Mouse (Mus musculus) urinary bladder, postnatal 14 days (tissue): ENCODE results near the gene Rab11fip3.
A peak's percentile ranks its signal among the peaks of the same experiment; 100 is the strongest.

Experiments
- DNase-seq: peaks from one replicate; pipeline ENCODE4 v3.0.0; 2021; ENCODE audit warnings: low spot score

The Rab11fip3 gene

DNA sequence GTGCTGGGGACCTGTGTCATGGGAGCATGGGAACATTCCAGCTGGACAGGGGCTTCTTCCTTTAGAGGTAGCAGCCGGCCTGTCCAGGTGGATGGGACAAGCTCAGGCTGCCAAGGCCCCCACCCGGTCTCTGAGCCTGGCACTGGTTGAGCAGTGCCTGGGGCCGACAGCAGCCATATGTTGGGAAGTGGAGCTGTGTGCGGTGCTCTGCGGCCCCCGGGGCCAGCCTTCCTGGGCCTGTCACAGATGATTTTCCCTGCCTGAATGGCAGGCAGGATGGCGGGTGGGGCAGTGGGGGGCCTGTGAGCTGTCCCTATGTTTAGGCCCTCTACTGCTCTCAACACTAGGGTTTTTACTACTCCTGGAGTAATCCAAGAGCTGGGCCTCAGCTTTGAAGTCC, 113.2 kb downstream of the Rab11fip3 start:
- no peak for DNase-seq

- DNase-seq: no peak
Observed at GRCm38 (mm10) chr17:25955736-25956135, 113.6 kb downstream of the Rab11fip3 start.

- no peak for DNase-seq
Observed at GRCm38 (mm10) chr17:25954671-25955070, 114.7 kb downstream of the Rab11fip3 start.

DNA sequence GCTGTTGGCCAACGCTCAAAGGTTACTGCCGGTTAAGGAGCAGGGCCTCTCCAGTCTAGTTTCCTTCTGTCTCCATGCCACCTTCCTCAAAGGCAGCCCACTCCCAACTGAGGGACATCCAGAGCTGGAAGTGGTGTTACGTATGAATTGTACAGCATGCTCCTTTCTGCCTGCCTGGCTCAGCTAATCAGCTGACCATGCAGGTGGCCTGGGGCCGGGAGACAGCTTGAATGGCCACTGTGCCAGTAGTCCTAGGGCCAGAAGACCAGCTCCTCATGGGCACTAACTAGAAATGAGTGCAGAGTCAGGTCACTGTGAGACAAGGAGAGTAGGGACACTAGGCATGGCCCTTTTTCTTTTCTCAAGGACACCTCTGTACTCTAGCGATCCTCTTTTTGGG, 116.2 kb downstream of the Rab11fip3 start:
- no peak for DNase-seq

DNA sequence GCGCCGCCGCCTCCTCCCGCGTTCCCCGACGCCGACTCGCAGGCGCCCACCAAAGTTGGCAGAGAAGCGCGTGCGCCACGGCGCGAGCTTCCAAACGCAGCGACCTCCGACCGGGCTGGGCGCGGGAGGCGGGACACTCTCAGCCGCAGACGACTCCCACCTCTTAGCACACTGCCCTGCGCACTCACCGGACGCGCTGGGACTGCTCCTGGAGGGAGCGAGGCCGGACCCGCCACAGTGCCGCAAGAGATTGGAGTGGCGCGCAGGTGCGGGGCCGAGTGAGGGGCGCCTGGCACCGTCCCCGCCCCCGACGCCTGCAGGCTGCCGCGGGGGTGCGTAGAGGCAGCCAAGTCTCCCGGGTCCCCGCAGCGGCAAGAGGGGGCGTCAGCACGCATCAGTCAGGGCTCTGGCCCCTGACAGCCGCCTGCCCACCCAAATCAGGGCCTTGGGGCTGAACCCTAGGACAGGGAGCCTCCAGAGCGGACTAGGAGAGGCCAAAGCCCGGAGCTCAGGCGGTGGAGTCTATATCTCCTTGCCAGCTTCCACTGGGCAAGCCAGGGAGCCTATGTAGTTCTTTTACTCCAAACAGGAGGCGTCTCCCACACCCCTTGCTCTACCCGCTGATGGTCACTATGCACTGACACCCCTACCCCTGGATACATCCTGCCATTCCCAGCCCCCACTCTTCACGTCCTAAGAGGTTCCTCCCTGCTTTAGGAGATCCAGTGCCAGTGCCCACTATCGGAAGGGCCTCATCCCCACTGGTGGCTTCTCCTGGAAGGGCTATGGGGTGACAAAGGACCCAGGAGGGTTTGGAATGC, 117.3 kb downstream of the Rab11fip3 start, which contains the start of gene A930017K11Rik:
A930017K11Rik (minus strand) TSS at position 763 of the 821 bp plus-strand sequence.
- DNase-seq: no peak

DNA sequence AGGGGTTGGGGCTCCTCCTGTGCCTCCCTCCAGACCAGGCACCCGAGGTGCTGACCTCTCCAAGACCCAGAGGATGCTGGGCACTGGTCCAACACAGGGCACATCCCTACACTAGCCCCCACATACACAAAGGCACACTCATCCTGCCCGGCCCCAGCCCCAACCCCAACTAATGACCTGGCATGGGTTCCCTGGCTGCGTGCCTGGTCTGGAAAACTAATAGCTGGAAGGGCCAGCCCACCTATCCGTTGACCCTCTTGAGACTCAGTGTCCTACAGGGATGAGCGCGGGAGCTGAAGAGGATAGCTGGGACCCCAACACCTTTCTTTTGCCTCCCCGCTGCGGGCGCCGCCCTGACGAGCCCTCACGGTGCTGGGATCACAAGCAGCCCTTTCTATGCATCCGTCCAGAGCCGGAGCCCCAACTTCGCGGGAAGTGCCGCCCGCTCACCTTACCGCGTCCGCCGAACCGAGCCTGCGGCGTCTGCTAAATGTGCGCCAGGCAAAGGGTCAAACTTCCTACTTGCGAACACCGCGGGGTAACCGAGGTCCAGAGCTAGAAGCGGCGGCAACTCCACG, 118.0 kb downstream of the Rab11fip3 start:
- DNase-seq: no peak

DNA sequence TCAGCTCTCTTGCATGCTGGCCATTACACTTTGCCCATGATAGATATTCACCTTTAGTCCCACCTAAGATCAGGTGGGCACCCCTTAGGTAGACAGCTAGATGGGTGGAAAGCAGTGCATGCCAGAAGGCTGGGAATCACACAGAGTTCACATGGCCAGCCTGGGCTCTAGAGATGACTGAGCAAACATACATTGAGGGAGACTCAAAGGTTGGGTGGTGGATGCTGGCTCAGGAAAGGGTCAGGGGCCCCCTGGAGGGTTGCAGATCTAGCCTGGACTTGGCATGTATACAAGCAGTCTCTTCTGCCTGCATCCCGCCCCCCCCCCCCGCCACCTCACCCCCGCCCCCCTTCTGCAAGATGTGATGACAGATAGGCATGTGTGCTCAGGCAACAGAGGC, 118.6 kb downstream of the Rab11fip3 start:
- DNase-seq: no peak

- no peak for DNase-seq
Observed at GRCm38 (mm10) chr17:25949981-25950380, 119.4 kb downstream of the Rab11fip3 start.

DNA sequence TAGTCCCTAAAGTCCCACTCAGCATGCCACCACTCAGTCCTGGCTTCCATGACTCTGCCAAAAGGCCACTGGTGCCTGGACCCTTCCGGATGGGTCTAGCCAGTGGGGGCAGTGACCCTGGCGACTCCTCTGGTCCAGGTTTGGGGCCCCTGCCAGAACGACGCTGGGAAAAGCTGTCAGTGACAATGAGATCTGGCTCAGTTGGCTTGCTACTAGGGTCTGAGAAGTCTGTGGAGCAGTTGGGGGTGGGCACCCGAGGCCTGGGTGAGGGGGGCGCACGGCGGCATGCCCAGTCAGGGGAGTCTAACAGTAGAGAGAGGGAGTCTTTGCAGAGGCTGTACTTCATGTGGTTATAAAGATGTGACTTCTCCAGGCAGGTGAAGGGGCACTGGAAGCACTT, 121.3 kb downstream of the Rab11fip3 start:
- DNase-seq: no peak

DNA sequence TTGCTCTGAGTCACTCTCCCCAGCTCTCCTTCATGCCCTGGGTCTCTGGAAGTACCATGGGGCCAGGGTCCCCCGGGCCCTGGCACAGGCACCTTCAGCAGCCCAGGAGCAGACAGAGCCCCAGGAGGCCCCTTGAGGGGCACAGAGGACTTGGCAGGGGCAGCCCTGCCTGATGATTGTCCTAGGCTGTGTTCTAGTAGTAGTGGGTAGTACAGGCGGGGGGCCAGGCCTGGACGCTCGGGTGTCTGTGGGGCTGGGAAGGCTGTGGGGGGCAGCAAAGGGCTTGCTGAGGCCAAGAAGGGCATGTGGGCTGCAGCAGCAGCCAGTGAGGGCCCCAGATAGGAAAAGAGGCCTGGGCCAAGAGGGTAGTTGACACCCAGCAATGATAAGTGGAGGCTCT, 121.8 kb downstream of the Rab11fip3 start:
- no peak for DNase-seq

DNA sequence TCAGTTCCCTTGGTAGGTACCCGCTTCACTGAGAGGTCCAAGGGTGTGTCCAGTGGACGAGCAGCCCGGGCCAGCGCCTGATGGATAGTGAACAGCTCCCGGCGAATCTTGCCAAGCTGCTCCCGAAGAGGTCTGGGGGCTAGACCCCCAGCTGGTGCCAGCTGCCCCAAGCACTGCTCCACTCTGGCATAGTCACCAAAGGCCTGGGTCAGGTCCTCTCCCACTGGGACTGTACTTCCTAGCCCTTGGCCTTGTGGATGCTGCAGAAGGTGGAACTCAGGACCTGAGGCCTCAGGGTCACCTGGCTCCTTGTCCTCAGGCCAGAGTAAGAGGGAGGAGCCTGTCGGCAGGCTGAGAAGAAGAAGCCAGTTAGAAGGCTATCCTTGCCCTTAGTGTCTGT, 122.5 kb downstream of the Rab11fip3 start:
- DNase-seq: no peak

DNA sequence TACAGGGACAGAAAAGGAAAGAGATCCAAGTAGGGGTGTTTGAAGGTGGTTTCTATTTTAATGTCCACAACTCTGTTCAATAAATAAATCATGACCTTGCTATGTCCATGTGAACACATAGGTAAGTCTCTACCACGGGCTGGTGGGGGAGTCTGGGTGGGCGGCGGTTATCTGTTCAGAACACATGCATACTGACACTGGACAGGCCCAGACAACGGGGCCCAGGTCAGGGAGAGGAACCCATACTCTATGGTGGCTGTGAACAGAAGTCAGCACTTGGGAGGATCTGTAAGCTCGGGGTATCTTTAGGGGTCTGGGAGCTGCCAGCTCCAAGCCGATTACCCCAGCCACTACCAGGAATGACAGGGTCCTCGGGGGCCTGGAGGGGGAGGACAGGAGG, 123.0 kb downstream of the Rab11fip3 start:
- no peak for DNase-seq

DNA sequence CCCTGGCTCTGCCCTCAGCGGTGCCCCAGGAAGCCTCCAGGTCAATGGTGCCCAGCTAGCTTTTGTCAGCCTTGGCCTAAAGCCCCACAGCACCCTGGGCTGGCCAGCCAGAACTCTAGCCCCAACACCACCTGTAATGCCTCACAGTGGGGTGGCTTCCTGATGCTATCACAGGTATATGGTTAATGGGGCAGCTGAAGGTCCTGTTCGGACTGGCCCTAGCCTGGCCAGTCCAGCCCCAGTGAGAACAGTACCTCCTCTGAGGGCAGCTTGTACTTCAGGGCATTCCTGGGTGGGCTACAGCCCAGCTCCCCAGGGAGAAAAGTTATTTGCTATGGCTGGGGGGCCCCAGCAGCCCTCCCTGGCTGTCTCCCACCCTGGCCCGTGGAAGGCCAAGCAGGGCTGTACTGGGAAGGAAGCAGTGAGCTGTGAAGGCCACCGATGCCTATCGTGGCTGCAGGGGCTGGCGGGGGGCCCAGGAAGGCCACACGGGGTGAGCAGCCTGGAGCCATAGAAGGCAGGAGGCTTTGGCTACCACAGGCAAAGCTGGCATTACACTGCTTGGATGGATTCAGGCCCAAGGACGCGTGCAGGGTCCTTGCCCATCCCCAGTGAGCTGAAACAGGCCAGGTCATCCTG, 123.7 kb downstream of the Rab11fip3 start:
- peak; percentile 32 for DNase-seq

DNA sequence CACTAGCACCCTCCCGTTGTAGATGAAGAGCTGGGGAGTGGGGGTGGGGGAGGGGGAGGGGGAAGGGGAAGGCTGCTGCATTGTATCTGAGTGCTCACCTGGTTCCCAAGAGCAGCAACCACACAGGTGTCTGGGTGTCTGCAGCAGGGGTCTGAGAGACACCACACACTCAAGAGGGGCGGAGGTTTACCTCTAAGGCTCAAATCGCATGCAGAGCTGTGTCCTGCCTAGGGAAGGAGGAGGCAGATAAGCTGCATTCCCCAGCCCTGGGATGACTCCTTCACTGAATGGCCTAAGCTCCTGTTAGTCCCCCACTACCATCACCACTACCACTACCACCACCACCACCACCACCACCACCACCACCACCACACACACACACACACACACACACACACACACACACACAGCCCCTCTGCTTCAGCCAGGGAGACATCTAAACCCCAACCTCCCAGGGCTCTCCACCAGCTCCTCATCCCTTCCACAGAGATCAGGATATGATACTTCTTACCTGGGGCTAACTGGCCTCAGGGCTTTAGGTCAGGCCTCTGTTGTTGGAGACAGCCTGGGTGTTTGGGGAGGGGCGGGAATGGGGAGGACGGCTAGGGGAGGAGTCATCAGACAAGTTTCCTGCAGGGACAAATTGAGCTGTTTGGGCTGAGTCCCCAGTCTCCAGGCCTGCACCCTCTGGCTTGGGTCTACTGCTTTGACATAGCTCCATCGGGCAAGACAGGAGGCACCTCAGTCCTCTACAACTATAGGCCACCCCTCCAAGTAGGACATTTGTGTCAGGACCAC, 124.8 kb downstream of the Rab11fip3 start, which contains the start of the genes Pigq and Nhlrc4:
Pigq (minus strand) TSS at position 571 of the 798 bp plus-strand sequence.
Nhlrc4 (minus strand) TSS at position 596 of the 798 bp plus-strand sequence.
- no peak for DNase-seq

GRCm38 (mm10) chr17:25943769-25944168, 125.6 kb downstream of the Rab11fip3 start:
- DNase-seq: no peak

DNA sequence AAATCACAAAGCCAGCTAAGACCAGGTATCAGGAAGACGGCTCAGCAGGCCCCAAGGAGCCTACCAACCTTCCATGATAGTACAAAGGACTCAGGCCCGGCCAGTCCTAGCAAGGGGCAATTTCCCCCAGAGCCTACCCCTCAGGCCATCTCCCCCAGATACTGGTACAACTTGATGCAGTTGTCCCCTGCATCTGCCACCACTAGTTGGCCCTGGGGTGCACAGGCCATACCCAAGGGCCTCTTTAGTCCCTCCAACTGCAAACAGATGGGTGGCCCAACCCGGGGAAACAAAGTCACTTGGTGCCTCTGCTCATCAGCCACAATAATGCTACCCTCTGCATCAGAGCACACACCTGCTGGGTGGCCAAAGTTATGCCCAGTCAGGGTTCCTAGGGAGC, 126.1 kb downstream of the Rab11fip3 start:
- DNase-seq: no peak

GRCm38 (mm10) chr17:25942597-25943151, 126.7 kb downstream of the Rab11fip3 start:
- DNase-seq: no peak

- peak; percentile 77 for DNase-seq
Observed at GRCm38 (mm10) chr17:25941511-25942241, 127.7 kb downstream of the Rab11fip3 start.
